Mouse (Mus musculus): ENCODE data around the gene Gm17019.
"Not testable (repeated sequence)": the region's sequence is repeated elsewhere in the genome, so short reads cannot be mapped to it uniquely, and the experiment has no call there.

DNA sequence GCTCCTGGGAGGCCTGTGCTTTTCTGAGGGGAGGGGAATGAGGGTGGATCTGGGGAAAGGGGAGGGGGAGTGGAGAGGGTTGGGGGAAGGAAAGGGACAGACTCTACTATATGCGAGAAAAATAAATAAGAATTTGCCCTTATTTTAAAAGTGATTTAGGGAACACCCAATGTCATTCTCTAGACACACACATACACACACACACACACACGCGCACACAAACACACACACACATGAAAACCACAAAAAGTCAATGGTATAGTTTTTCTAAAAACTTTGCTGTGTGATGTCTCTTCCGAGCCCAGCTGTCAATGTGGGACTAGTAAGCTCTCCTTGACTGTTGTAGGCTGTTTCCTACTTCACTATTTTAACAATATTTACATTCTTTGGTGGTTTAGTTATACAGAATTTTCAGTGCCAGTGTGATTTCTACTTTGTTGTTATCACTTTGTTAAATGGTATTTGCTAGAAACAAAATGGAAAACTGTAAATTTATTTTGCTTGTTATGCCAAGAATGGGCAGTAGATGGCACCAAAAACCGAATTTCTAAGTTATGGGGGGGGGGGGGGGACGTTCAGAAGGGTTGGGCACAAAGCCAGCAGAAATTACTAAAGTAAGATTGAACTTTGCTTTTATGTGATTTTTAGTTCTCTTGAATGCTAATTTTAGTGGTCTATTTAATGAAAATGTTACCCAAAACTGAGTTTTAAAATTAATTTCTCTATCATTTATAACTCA, 46.0 kb downstream of the Gm17019 start:
- not testable (repeated sequence) for TF ChIP-seq POLR2A (IDR thresholded peaks at IDR 0.05; ENCODE audit: extremely low read depth, insufficient read depth, low read length); CTCF (IDR thresholded peaks at IDR 0.05; ENCODE audit: low read depth, low read length)

Data from liver, adult 2 months (tissue).